Mouse (Mus musculus) cortical plate, adult 2 months (tissue): ENCODE results near the gene Dbh.

Experiments used
- CTCF ChIP-seq: fragments of 200-500 bp; IDR thresholded peaks from 2 replicates; pipeline ENCODE4 v1.5.1; 2011; ENCODE audit warnings: mild to moderate bottlenecking, control low read depth, low read length; ENCODE audit not compliant: insufficient read depth; ENCODE audit errors: extremely low read depth
- POLR2A ChIP-seq: fragments of 200-500 bp; IDR thresholded peaks from 2 replicates; pipeline ENCODE4 v1.6.1; 2011; ENCODE audit warnings: mild to moderate bottlenecking, low read length, control low read depth; ENCODE audit not compliant: insufficient read depth; ENCODE audit errors: extremely low read depth

GRCm38 (mm10) chr2:27205666-27206065, 40.6 kb downstream of the Dbh start:
- TF ChIP-seq POLR2A (no peak), CTCF (no peak)
